Mouse (Mus musculus) neural tube, embryonic 13.5 days (tissue): ENCODE data around the gene Nr2c1. TPM values are rescaled to one million over a fixed set of nuclear protein-coding genes. Genes with fewer than 3 reads are reported as not detected.
A peak's percentile ranks its signal among the peaks of the same experiment; 100 is the strongest.

Experiments
- ATAC-seq: fragments of 200-750 bp; cut with Nextera tagmentation; 2 replicates; pipeline ENCODE4 v1.8.0; 2017; ENCODE audit warnings: low read depth, mild to moderate bottlenecking, moderate TSS enrichment, moderate library complexity
- H3K27ac ChIP-seq: fragments of 300-500 bp; sonication (generic); replicated peaks from 2 replicates; pipeline ENCODE4 v1.5.1; 2015; ENCODE audit warnings: moderate library complexity, mild to moderate bottlenecking, inconsistent platforms
- H3K27me3 ChIP-seq: fragments of 300-500 bp; sonication (generic); 2 replicates; pipeline ENCODE4 v1.6.1; 2015; ENCODE audit warnings: mild to moderate bottlenecking, inconsistent platforms
- H3K36me3 ChIP-seq: fragments of 300-500 bp; sonication (generic); 2 replicates; pipeline ENCODE4 v1.6.1; 2015; ENCODE audit warnings: mild to moderate bottlenecking, inconsistent platforms
- H3K4me1 ChIP-seq: fragments of 300-500 bp; sonication (generic); replicated peaks from 2 replicates; pipeline ENCODE4 v1.6.1; 2015; ENCODE audit warnings: inconsistent platforms
- H3K4me2 ChIP-seq: fragments of 300-500 bp; sonication (generic); 2 replicates; pipeline ENCODE4 v1.6.1; 2015; ENCODE audit warnings: inconsistent platforms, mild to moderate bottlenecking, moderate library complexity
- H3K4me3 ChIP-seq: fragments of 300-500 bp; sonication (generic); 2 replicates; pipeline ENCODE4 v1.5.1; 2015; ENCODE audit warnings: mild to moderate bottlenecking, inconsistent platforms
- H3K9ac ChIP-seq: fragments of 300-500 bp; sonication (generic); 2 replicates; pipeline ENCODE4 v1.6.1; 2015; ENCODE audit warnings: moderate library complexity, mild to moderate bottlenecking, inconsistent platforms
- H3K9me3 ChIP-seq: fragments of 300-500 bp; sonication (generic); 2 replicates; pipeline ENCODE4 v1.6.1; 2016; ENCODE audit warnings: inconsistent platforms
- WGBS: fragments of 180-500 bp; shearing (Covaris S2); methylation state at CpG from one replicate; pipeline ENCODE4 v1.1.7; 2015; 5-methylcytosine and 5-hydroxymethylcytosine counted together
- polyA plus RNA-seq: library from polyadenylated mRNA; unstranded; fragments of >200 nt; fragmentation: Nextera tagmentation; extraction: Ambion mirVana; gene quantifications from 2 replicates; pipeline ENCODE4 v1.2.1, GENCODE M21; 2015

The Nr2c1 gene
- polyA plus RNA-seq, 1 experiment from 2014 or later: 8.3 TPM

DNA sequence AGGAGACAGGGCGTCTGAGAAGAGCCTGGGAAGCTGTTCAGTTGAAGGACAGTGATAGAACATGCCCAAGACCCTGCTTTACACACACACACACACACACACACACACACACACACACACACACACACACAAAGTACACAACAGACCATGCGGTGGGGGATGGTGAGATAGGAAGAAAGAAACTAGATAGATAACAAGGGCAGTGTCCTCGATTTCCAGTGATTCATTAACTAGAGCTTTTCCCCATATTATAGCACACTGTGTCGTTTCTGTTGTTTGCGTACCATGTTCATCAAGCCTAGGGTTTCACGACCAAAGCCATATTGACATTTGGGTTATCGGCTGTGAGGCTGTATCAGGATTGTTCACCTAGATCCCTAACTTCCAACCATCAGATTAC, 28.8 kb upstream of the Nr2c1 start:
- H3K36me3 ChIP-seq: peaks cover 15% of the 10 kb centered on the region
- 0 out of 2 replicates have a peak, but pooled peaks cover 4% of the 10 kb centered on the region for H3K4me1 ChIP-seq
- H3K27me3 ChIP-seq: no peaks in the 10 kb centered on the region
- no peaks in the 10 kb centered on the region for H3K9me3 ChIP-seq
- H3K4me3 ChIP-seq: no peak overlapping the region
- WGBS: 90% methylated on average over 7 of the region's 7 CpGs
- H3K9ac ChIP-seq: no peak overlapping the region
- no peak overlapping the region for H3K4me2 ChIP-seq
- ATAC-seq: no peak
- no peak overlapping the region for H3K27ac ChIP-seq

DNA sequence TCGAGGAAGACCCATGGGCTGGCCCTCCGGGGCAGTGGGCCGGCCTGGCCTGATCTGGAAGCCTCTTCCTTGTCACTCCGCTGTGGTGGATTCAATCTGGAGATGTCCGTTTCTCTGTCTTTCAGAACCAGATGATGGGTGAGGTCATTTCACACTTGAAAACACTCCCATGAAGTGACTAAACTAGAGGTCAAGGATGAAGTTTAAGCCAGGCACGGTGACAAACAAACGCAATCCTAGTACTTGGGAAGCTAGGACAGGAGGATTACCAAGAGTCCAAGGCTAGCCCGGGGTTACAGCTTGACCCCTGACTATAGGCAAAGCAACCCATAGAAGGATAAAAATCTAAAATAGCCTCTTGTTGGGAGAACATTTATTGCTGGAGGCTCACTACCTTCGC, 27.1 kb upstream of the Nr2c1 start:
- Histone ChIP-seq H3K4me3 (no peak overlapping the region), H3K36me3 (peaks cover 15% of the 10 kb centered on the region), H3K27ac (no peak overlapping the region), H3K9me3 (no peaks in the 10 kb centered on the region), H3K4me2 (no peak overlapping the region), H3K4me1 (0 out of 2 replicates have a peak, but pooled peaks cover 4% of the 10 kb centered on the region), H3K27me3 (no peaks in the 10 kb centered on the region), H3K9ac (no peak overlapping the region)
- 91% methylated on average over 9 of the region's 9 CpGs for WGBS
- ATAC-seq: no peak

DNA sequence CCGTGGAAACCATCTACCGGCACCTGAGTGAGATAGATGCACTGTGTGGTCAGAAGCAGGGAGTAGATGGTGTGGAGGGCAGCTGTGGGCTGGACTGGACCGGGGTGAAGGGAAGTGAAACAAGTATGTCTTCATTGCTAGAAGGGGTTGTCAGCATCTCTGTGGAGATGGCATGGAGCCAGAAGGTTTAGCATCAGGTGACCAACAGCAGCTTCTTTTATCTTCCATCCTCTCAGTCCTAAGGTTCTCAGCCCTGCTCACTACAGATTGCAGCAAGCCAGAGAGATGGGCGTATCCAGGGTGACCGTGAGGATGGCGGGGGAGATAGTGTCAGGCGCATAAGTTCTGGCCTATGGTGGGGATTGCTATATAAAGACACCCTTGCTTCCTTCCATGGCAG, 25.2 kb upstream of the Nr2c1 start:
- Histone ChIP-seq H3K27me3 (no peaks in the 10 kb centered on the region), H3K4me1 (no peaks in the 10 kb centered on the region)

DNA sequence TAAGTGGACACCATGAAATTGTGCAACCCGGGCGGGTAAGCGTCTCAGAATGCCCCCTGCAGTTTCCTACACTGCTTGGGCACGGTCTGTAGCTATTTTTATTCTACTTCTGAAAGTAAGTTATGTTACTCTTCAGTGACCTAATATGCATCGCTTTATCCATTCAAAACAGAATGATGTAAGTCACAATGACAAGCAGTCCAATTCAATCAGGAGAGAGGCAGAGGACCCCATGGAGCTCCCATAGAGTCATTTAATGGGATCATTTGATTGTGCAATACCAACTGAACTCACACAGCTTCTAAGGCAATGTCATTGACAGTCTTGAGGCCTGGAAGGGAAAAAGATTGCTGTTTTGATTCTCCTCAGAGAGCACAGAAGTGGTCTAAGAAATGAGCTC, 24.2 kb upstream of the Nr2c1 start:
- no peaks in the 10 kb centered on the region for H3K9me3 ChIP-seq
- no peak overlapping the region for H3K4me2 ChIP-seq
- H3K4me1 ChIP-seq: no peaks in the 10 kb centered on the region
- no peak overlapping the region for H3K27ac ChIP-seq
- ATAC-seq: no peak
- H3K4me3 ChIP-seq: no peak overlapping the region
- 79% methylated on average over 5 of the region's 5 CpGs for WGBS
- H3K36me3 ChIP-seq: peaks cover 15% of the 10 kb centered on the region
- no peak overlapping the region for H3K9ac ChIP-seq
- H3K27me3 ChIP-seq: no peaks in the 10 kb centered on the region

More for the DNA sequence above, 25.2 kb upstream of the Nr2c1 start:
- 92% methylated on average over 7 of the region's 7 CpGs for WGBS
- ATAC-seq: no peak
- Histone ChIP-seq H3K4me2 (no peak overlapping the region), H3K27ac (no peak overlapping the region), H3K36me3 (peaks cover 15% of the 10 kb centered on the region), H3K9ac (no peak overlapping the region), H3K4me3 (no peak overlapping the region), H3K9me3 (no peaks in the 10 kb centered on the region)

DNA sequence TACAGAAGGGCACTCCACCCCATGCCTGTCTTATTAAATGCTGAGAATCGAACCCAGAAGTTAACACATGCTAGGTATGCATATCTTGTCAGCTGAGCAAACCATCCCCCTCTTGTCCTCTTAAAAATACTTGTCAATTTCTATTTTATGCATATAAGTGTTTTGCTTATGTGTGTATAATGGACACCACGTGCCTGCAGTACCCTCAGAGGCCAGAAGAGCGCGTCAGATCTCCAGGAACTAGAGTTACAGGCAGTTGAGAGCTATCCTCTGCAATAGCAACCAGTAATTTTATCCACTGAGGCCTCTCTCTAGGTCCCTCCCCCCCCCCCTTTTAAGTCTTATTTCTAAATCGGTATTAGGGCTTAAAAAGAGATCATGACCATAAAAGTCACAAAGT, 23.4 kb upstream of the Nr2c1 start:
- H3K27ac ChIP-seq: no peak overlapping the region
- H3K27me3 ChIP-seq: no peaks in the 10 kb centered on the region
- ATAC-seq: no peak
- H3K9me3 ChIP-seq: no peaks in the 10 kb centered on the region
- H3K4me2 ChIP-seq: no peak overlapping the region
- WGBS: 75% methylated on average over 5 of the region's 5 CpGs
- H3K4me1 ChIP-seq: peaks cover 6% of the 10 kb centered on the region; the same call in 1 of the 2 replicates
- H3K36me3 ChIP-seq: peaks cover 15% of the 10 kb centered on the region
- no peak overlapping the region for H3K9ac ChIP-seq
- no peak overlapping the region for H3K4me3 ChIP-seq

DNA sequence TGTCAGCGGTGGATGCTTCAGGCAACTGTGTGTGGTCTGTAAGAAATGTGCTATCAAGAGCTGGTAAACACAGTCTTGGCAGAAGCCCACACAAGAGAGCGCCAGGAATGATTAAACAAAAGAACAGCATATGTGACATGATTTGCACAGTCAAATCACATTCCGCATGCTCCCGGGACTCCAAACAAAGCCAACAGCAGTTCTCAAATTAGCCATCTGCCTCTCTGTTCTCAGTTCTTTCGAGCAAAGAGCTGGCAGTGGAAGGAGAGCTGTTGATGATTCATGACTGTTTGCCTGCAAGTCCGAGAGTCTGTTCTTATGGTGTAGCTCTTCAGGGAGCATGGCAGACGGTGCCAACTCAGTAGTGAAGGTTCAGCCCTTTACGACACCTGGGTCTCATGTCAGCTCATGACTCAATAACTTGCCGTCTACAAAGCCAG, 18.1 kb upstream of the Nr2c1 start:
- H3K4me1 ChIP-seq: peaks cover 13% of the 10 kb centered on the region; the same call in 1 of the 2 replicates
- no peaks in the 10 kb centered on the region for H3K9me3 ChIP-seq
- H3K27ac ChIP-seq: peak overlapping the region; percentile 71
- no peak overlapping the region for H3K4me3 ChIP-seq
- ATAC-seq: peak; percentile 87
- H3K9ac ChIP-seq: no peak overlapping the region
- H3K36me3 ChIP-seq: no peaks in the 10 kb centered on the region
- H3K4me2 ChIP-seq: no peak overlapping the region
- no peaks in the 10 kb centered on the region for H3K27me3 ChIP-seq
- WGBS: 17% methylated on average over 9 of the region's 9 CpGs

DNA sequence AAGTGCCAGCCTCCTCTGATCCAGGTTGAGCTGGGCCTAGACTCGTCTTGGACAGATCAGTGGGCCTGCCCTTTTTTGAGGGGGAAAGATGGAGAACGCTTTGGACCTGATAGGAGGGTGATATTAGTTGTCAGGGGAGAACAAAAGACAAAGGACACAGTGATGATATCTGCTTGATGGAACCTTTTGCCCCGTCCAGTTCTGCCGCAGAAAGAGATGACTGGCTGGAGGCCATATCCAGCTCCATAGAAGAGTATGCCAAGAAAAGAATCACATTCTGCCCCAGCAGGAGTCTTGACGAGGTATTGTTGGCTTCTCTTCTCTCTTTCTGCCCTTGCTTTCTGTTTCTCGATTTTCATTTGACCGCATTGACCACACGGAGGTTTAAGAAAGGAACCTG, 14.7 kb upstream of the Nr2c1 start:
- no peak for ATAC-seq
- H3K9me3 ChIP-seq: no peaks in the 10 kb centered on the region
- H3K4me3 ChIP-seq: no peak overlapping the region
- H3K4me1 ChIP-seq: peaks cover 13% of the 10 kb centered on the region; the same call in 1 of the 2 replicates
- 0 out of 2 replicates have a peak, but pooled peaks cover 5% of the 10 kb centered on the region for H3K36me3 ChIP-seq
- H3K27me3 ChIP-seq: no peaks in the 10 kb centered on the region
- H3K27ac ChIP-seq: no peak overlapping the region
- 80% methylated on average over 8 of the region's 8 CpGs for WGBS
- H3K4me2 ChIP-seq: no peak overlapping the region
- H3K9ac ChIP-seq: no peak overlapping the region

DNA sequence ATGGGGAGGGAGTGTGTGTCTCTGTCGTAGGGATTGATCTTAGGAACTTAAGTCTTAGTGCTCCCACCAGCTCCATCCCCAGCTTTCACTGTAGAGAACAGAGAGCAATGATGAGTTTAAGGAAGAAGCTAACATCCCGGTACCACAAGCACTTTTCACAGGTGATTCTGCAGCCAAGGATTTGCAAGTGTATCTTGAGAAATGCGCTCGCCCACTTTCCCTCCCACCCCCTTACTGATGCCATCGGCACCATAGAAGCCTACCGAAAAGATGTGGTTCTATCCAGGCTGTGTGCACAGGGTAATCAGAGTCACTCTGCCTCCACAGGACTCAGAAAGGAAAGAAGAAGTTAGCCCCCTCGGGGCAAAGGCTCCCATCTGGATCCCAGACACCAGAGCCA, 14.1 kb upstream of the Nr2c1 start:
- no peaks in the 10 kb centered on the region for H3K27me3 ChIP-seq
- H3K36me3 ChIP-seq: 0 out of 2 replicates have a peak, but pooled peaks cover 6% of the 10 kb centered on the region
- H3K4me1 ChIP-seq: peaks cover 13% of the 10 kb centered on the region; the same call in 1 of the 2 replicates
- no peak overlapping the region for H3K4me2 ChIP-seq
- H3K9ac ChIP-seq: no peak overlapping the region
- WGBS: 88% methylated on average over 7 of the region's 7 CpGs
- H3K4me3 ChIP-seq: no peak overlapping the region
- H3K9me3 ChIP-seq: no peaks in the 10 kb centered on the region
- H3K27ac ChIP-seq: no peak overlapping the region
- no peak for ATAC-seq

DNA sequence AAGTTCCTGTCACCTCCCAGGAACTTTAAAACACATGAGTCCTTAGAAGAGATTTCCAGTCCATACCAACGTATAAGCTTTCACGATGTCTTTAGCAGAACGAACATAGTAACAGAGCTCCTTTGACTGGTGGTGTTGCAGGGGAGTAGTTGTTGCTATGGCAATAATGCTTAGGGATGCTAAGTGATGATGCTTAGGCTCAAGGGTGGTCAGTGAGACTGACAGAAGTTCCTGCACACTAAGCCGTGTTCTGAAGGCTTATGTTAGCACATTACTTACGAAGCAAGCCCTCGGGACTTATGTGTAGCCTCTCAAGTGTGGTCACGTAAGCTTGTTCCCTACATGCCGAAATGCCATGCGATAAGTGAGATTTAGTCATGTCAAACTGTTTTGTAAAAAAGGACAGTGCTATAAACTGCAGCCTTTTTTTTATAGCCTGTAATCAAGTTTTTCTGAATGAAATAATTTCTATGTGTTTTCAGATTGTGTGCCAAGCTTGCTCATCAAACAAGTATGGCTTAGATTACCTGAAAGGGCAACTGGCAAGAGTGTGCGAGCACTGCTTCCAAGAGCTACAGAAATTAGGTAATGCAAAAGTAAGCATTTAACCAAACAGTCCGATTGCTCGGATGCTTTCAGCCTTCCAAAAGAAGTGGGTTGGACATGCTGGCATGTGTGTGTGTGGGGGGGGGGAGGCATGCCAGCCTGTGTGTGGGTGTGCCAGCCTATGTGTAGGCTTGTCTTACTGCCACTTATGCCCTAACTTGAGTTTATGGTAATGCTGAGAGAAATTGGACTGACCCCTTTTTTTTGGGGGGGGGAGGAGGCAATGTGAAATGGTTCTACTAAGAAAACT, 13.1 kb upstream of the Nr2c1 start:
- Histone ChIP-seq H3K27ac (no peak overlapping the region), H3K9ac (no peak overlapping the region), H3K4me1 (0 out of 2 replicates have a peak, but pooled peaks cover 3% of the 10 kb centered on the region), H3K27me3 (no peaks in the 10 kb centered on the region), H3K4me3 (no peak overlapping the region), H3K9me3 (no peaks in the 10 kb centered on the region), H3K4me2 (no peak overlapping the region), H3K36me3 (0 out of 2 replicates have a peak, but pooled peaks cover 6% of the 10 kb centered on the region)
- WGBS: 94% methylated on average over 12 of the region's 12 CpGs
- ATAC-seq: no peak

DNA sequence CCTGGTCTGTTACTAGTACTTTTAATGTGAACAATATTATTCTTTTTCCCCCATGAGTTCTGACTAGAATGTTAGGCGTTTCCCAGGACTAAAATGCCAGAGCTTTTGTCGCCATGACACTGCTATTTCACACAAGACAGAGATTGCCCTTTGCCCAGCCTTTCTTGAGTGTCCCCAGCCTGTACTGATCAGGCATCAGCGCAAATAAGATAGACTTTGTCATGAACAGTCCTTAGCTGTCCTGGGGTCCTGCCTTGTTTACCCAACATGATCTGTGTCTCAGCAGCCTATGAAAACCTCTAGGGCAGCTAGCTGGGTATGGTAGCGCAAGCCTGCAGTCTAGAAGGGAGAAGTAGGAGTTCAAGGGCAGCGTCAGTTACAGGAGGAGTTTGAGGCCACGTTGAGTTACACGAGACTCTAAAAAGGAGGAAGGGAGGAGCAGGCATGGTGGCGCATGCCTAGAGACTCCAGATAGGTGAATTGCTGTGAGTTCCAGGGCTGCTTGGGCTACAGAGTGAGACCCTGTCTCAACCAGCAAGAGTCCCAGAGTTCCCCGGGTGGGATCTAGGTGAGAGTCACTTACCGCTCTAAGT, 8.8 kb upstream of the Nr2c1 start:
- no peak for ATAC-seq
- H3K9me3 ChIP-seq: no peaks in the 10 kb centered on the region
- H3K27ac ChIP-seq: no peak overlapping the region
- H3K4me1 ChIP-seq: no peaks in the 10 kb centered on the region
- 92% methylated on average over 10 of the region's 10 CpGs for WGBS
- H3K4me2 ChIP-seq: no peak overlapping the region
- H3K36me3 ChIP-seq: peaks cover 11% of the 10 kb centered on the region
- H3K4me3 ChIP-seq: no peak overlapping the region
- H3K27me3 ChIP-seq: no peaks in the 10 kb centered on the region
- H3K9ac ChIP-seq: no peak overlapping the region

DNA sequence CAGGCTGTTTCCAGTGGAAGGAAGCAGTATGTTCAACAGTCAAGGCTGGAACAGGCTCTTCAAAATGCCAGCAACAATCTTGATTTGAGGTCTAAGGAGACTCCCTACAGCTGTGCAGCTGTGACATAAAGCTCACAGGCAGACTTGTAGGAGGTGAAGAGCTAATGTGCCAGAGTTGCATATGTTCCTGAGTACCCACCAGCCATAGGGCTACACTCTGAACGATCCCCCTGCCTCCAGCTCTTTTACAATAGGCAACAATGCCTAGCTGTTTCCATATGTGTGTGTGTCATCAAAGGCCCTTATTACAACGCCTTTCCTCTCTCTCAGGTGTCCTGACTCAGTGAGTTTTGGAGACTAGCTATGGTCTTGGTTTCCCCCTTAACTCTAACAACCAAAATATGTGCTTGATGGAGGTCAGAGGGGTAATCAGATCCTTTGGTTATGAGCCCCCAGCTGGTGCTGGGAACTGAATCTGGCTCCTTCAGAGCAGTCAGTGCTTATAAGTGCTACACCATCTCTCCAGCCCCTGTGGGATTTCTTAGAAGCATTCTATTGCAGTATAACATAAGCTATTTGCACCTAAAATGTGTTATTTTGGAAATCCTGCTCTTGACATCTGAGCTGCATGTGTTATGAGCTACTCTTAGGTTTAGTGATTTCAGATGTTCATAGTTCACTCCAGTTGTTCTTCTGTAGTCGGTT, 7.4 kb upstream of the Nr2c1 start:
- Histone ChIP-seq H3K27me3 (no peaks in the 10 kb centered on the region), H3K4me1 (peaks cover 5% of the 10 kb centered on the region; the same call in 1 of the 2 replicates), H3K9ac (no peak overlapping the region), H3K4me2 (no peak overlapping the region), H3K36me3 (peaks cover 11% of the 10 kb centered on the region), H3K9me3 (no peaks in the 10 kb centered on the region), H3K27ac (no peak overlapping the region), H3K4me3 (no peak overlapping the region)
- no peak for ATAC-seq
- WGBS: 78% methylated on average over 3 of the region's 3 CpGs

DNA sequence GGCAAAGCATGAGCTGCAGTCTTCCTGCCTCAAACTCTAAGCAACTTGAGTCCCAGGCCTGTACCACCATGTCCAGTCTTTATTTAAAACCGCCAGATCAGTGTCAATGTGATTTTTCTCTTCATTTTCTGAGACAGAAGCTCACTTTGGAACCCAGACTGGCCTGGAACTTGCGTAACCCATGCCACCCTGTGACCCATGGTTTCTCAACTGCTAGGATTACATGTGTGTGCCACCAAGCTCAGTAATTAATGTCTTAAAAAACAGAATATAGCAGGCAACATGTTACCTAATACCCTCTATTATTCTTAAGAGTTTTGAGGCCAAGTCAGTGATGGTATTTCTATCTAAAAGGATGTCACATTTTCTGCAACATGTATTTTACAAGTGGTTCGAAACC, 5.4 kb upstream of the Nr2c1 start:
- 96% methylated on average over 3 of the region's 3 CpGs for WGBS
- H3K9ac ChIP-seq: no peak overlapping the region
- no peak overlapping the region for H3K4me3 ChIP-seq
- no peak overlapping the region for H3K4me2 ChIP-seq
- peaks cover 11% of the 10 kb centered on the region for H3K36me3 ChIP-seq
- no peaks in the 10 kb centered on the region for H3K9me3 ChIP-seq
- H3K27ac ChIP-seq: no peak overlapping the region
- no peak for ATAC-seq
- peaks cover 6% of the 10 kb centered on the region; the same call in 1 of the 2 replicates for H3K4me1 ChIP-seq
- H3K27me3 ChIP-seq: no peaks in the 10 kb centered on the region
